Mouse (Mus musculus) liver, adult 2 months (tissue): ENCODE results near the gene Asic4. TPM values are rescaled to one million over a fixed set of nuclear protein-coding genes. Genes with fewer than 3 reads are reported as not detected.

Source experiments
- DNase-seq: peaks from one replicate; pipeline ENCODE4 v3.0.0-alpha.2; 2011; ENCODE audit warnings: low read depth, low spot score; ENCODE audit errors: extremely low read depth
- H3K27ac ChIP-seq: fragments of 200-500 bp; replicated peaks from 2 replicates; pipeline ENCODE4 v1.5.1; 2012; ENCODE audit warnings: low read depth, mild to moderate bottlenecking, control low read depth, inconsistent platforms, low read length; ENCODE audit not compliant: insufficient read depth
- H3K27me3 ChIP-seq: fragments of 200-500 bp; 2 replicates; pipeline ENCODE4 v1.6.1; 2012; ENCODE audit warnings: mild to moderate bottlenecking, moderate library complexity, low read length, inconsistent platforms; ENCODE audit not compliant: control insufficient read depth, insufficient read depth
- H3K36me3 ChIP-seq: fragments of 200-500 bp; 2 replicates; pipeline ENCODE4 v1.6.1; 2012; ENCODE audit warnings: low read length, inconsistent platforms; ENCODE audit not compliant: control insufficient read depth, insufficient read depth
- H3K4me1 ChIP-seq: fragments of 200-500 bp; 2 replicates; pipeline ENCODE4 v1.6.1; 2011; ENCODE audit warnings: low read length; ENCODE audit not compliant: control insufficient read depth, insufficient read depth
- H3K4me3 ChIP-seq: fragments of 200-500 bp; 2 replicates; pipeline ENCODE4 v1.5.1; 2011; ENCODE audit warnings: low read depth, mild to moderate bottlenecking, control low read depth, low read length, moderate library complexity; ENCODE audit not compliant: insufficient read depth
- H3K79me2 ChIP-seq: fragments of 200-500 bp; 2 replicates; pipeline ENCODE4 v1.6.1; 2012; ENCODE audit warnings: inconsistent platforms, mild to moderate bottlenecking, low read length, moderate library complexity; ENCODE audit not compliant: control insufficient read depth, insufficient read depth
- H3K9ac ChIP-seq: fragments of 200-500 bp; 2 replicates; pipeline ENCODE4 v1.6.1; 2012; ENCODE audit warnings: low read depth, mild to moderate bottlenecking, control low read depth, inconsistent platforms, low read length
- CTCF ChIP-seq: fragments of 200-500 bp; IDR thresholded peaks from 2 replicates; pipeline ENCODE4 v1.5.1; 2011; ENCODE audit warnings: low read depth, low read length, control low read depth
- POLR2A ChIP-seq: fragments of 200-500 bp; IDR thresholded peaks from 2 replicates; pipeline ENCODE4 v1.6.1; 2011; ENCODE audit warnings: low read length, control low read depth; ENCODE audit not compliant: insufficient read depth; ENCODE audit errors: extremely low read depth
- WGBS: fragments of 180-500 bp; shearing (Covaris S2); methylation state at CpG from one replicate; pipeline ENCODE4 v1.1.7; 2018; 5-methylcytosine and 5-hydroxymethylcytosine counted together
- polyA plus RNA-seq: library from polyadenylated mRNA; depleted of rRNA; stranded (reverse); fragments of >200 nt; gene quantifications from 2 replicates; pipeline ENCODE4 v1.2.3, GENCODE M21; 2012
- total RNA-seq: library from RNA; depleted of rRNA; stranded (reverse); fragments of >200 nt; gene quantifications from 2 replicates; pipeline ENCODE4 v1.2.3, GENCODE M21; 2014

Gene Asic4
- total and polyA plus RNA-seq, 2 experiments, result not detected

DNA sequence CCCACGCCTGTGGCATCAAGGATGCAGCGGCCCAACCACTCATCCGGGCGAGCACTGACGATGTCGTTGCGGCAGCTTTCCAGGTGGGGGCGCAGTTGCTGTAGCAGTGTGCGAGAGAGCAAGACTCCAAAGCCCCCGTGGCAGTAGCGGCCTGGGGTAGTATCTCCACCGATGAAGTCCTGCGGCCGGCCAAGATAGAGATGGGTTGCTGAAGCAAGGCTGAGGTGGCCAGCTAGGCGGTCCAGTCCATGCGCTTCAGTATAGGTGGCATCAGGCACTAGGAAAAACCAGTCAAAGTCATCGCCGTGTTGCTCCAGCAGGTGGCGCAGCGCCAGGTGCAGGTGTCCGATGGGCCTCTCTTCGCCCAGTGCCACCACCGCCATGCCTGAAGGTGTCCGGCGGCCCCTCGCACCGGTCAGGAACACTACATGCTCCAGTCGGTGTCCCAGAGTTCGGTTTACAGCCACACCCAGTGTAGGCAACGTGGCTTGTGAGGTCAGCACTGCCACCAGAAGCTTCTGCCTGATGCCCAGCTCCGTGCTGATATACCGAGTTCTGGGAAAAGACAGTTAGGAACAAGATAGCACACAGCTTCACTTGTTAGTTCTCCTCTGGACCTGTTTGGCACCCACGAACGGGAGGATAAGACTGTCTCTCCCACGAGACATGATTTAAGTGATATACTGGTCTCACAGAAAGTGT, 27.2 kb downstream of the Asic4 start:
- Histone ChIP-seq H3K27me3 (peaks cover 8% of the 10 kb centered on the region), H3K36me3 (no peaks in the 10 kb centered on the region), H3K27ac (no peak overlapping the region), H3K79me2 (no peaks in the 10 kb centered on the region), H3K9ac (no peak overlapping the region), H3K4me1 (no peaks in the 10 kb centered on the region; the same call in 1 of the 2 replicates), H3K4me3 (no peak overlapping the region)
- peak; percentile 40 for DNase-seq
- TF ChIP-seq CTCF (peak; percentile 81), POLR2A (no peak)
- 16% methylated on average over 35 of the region's 35 CpGs for WGBS

DNA sequence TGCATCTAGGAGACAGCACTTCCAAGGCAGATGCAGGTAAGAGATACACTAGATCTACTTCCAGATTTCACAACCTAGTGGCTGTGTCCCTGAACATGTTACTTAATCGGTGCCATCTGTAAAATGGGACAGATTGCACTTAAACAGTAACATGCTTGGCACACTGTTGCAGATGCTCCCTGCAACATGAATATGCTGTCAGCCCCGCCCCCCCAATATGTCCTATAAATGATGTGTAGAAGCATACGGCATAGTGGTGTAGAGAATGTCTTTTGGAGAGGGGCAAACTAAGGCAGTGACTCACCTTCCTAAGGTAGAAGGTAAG, 27.7 kb downstream of the Asic4 start:
- TF ChIP-seq POLR2A, result no peak
- no peak for TF ChIP-seq CTCF

DNA sequence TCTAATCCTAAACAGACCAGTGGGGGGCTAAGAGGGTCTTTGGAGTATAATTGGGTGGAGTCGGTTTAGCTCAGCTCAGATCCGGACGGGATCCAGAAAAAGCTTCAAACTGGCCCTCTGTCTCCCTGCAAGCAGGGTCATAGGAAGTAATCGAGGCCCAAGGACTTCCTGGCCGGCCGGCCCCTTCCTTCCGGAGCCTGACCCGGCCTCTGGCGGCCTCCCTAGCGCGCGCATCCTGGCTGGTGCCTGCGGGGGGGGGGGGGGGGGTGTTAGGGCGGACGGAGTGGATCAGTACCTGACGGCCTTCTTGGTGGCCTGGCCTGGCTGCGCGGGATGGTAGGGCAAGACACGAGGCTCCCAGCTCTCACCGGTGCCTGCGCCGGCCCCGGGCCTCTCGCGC, 28.3 kb downstream of the Asic4 start:
- peak overlapping the region; percentile 76; the same call in 1 of the 2 replicates for H3K4me3 ChIP-seq
- H3K27me3 ChIP-seq, result peaks cover 13% of the 10 kb centered on the region
- TF ChIP-seq POLR2A, result no peak
- TF ChIP-seq CTCF, result no peak
- H3K36me3 ChIP-seq, result no peaks in the 10 kb centered on the region
- H3K9ac ChIP-seq, result peak overlapping the region; percentile 73
- DNase-seq, result no peak
- no peak overlapping the region for H3K27ac ChIP-seq
- H3K79me2 ChIP-seq, result no peaks in the 10 kb centered on the region
- H3K4me1 ChIP-seq, result no peaks in the 10 kb centered on the region; the same call in 1 of the 2 replicates
- WGBS, result 2% methylated on average over 18 of the region's 25 CpGs

More for the DNA sequence above, 27.7 kb downstream of the Asic4 start:
- H3K79me2 ChIP-seq, result no peaks in the 10 kb centered on the region
- H3K27me3 ChIP-seq, result peaks cover 13% of the 10 kb centered on the region
- H3K36me3 ChIP-seq, result no peaks in the 10 kb centered on the region
- peak; percentile 5 for DNase-seq
- H3K4me3 ChIP-seq, result no peak overlapping the region
- 45% methylated on average over 3 of the region's 3 CpGs for WGBS
- no peak overlapping the region for H3K27ac ChIP-seq
- no peaks in the 10 kb centered on the region; the same call in 1 of the 2 replicates for H3K4me1 ChIP-seq
- H3K9ac ChIP-seq, result no peak overlapping the region

DNA sequence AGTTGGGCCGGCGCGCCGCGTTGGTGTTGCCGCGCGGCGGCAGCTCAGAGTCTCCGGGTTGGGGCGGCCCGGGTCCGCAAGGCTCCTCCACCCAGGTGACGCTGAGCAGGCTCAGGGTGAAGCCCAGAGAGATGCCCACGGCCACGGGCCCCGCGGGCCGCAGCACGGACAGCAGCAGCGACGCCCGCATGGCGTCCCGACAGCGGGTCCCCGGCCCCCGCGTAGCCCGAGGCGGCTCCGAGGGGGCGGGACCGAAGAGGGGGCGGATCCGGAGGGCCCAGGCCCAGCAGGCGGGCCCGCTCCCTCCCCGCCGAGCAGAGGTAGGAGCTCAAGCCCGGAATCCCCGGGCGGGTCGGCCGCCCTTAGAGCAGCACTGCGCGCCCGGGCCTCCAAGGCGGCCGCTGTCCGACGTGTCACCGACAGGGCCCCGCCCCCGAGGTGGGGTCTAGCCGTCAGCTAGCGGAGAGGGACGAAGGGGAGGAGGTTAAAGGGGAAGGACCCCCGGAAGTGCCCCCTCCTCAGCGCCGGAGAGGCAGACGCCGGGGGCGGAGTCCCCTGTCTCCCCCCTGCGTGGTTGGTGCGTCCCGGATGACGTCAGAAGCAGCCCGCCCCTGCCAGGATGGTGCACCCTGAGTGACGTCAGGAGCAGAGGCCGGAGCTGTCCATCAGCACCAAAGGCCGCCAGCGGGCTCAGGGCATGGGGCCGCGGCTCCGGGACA, 28.8 kb downstream of the Asic4 start, which contains the start of the genes Chpf and Tmem198:
Gene Chpf (minus strand): TSS at position 392 of the 719 bp plus-strand sequence.
Gene Tmem198 (plus strand): TSS at position 617 of the 719 bp plus-strand sequence.
- peaks cover 13% of the 10 kb centered on the region for H3K27me3 ChIP-seq

DNA sequence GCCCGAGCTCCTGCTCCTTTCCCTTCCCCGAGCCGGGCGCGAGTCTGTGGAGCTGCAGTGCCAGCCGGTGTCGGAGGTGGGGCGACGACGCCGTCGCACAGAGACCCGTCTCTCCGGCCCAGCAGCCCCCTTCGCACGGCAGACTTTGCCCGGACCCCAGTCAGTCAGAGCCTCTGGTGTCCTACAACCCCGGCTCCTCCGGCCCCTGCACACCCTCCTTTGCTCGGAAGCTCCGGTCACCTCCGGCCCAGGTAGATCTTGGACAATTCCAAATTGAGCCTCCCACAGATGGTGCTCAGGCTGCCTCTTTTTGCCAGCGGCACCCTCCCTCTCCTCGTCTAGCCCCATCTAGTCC, 29.4 kb downstream of the Asic4 start:
- WGBS, result 2% methylated on average over 24 of the region's 24 CpGs
- H3K27me3 ChIP-seq, result peaks cover 13% of the 10 kb centered on the region
- no peak for TF ChIP-seq POLR2A
- no peak for TF ChIP-seq CTCF

More for the DNA sequence above, 28.8 kb downstream of the Asic4 start, which contains the start of the genes Chpf and Tmem198:
- Histone ChIP-seq H3K4me3 (peak within 1 kb of the TSS; percentile 76), H3K79me2 (no peaks in the 10 kb centered on the region), H3K27ac (no peak within 1 kb of the TSS), H3K9ac (peak within 1 kb of the TSS; percentile 73), H3K4me1 (no peaks in the 10 kb centered on the region; the same call in 1 of the 2 replicates), H3K36me3 (no peaks in the 10 kb centered on the region)
- under 1% methylated on average over 76 of the region's 76 CpGs for WGBS
- peak; percentile 67 for DNase-seq
- TF ChIP-seq POLR2A, result no peak
- TF ChIP-seq CTCF, result no peak

DNA sequence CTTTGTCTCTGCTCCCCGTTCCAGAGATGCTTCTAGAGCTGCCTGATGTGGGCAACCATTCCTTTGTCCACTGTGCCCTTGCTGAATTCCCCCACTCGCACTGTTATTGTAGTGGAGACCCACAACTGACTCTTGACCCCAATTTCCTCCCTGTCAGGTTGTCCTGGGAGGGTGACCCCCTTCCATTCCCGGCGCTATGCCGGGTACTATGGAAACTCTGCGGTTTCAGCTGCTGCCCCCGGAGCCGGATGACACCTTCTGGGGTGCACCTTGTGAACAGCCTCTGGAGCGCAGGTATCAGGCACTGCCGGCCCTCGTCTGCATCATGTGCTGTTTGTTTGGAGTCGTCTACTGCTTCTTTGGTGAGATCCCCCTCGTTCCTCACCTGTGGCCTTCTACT, 29.8 kb downstream of the Asic4 start:
- 31% methylated on average over 13 of the region's 13 CpGs for WGBS
- Histone ChIP-seq H3K4me3 (no peak overlapping the region), H3K36me3 (no peaks in the 10 kb centered on the region), H3K4me1 (no peaks in the 10 kb centered on the region; the same call in 1 of the 2 replicates), H3K79me2 (no peaks in the 10 kb centered on the region), H3K27me3 (peaks cover 13% of the 10 kb centered on the region), H3K27ac (no peak overlapping the region), H3K9ac (no peak overlapping the region)
- no peak for DNase-seq
- TF ChIP-seq POLR2A (no peak), CTCF (no peak)

More for the DNA sequence above, 29.4 kb downstream of the Asic4 start:
- Histone ChIP-seq H3K9ac (no peak overlapping the region), H3K79me2 (no peaks in the 10 kb centered on the region), H3K36me3 (no peaks in the 10 kb centered on the region), H3K4me3 (peak overlapping the region; percentile 21; the same call in 1 of the 2 replicates), H3K27ac (no peak overlapping the region), H3K4me1 (no peaks in the 10 kb centered on the region; the same call in 1 of the 2 replicates)
- DNase-seq, result no peak
